Mouse (Mus musculus) MEL (cell line): Measurements from ENCODE around the gene Ncapd3. TPM values are rescaled to one million over a fixed set of nuclear protein-coding genes. Genes with fewer than 3 reads are reported as not detected.

Experiments
- DNase-seq: peaks from one replicate; pipeline ENCODE4 v3.0.0; 2011; ENCODE audit warnings: low read depth, low spot score
- H3K27ac ChIP-seq: 2 replicates; pipeline ENCODE4 v1.5.1; 2012; ENCODE audit warnings: low read depth, mild to moderate bottlenecking, control low read depth, low read length, moderate library complexity; ENCODE audit not compliant: control insufficient read depth
- H3K27me3 ChIP-seq, 2 experiments: fragments of 150-350 bp in 1 of 2; sonication (generic) in 1 of 2; 2 replicates each; pipeline ENCODE4 v1.6.1; 2012; ENCODE audit warnings: low read length in 2 of 2, mild to moderate bottlenecking in 2 of 2, improper control_type of control experiment in 1 of 2, moderate library complexity in 1 of 2; ENCODE audit not compliant: insufficient read depth in 2 of 2, control insufficient read depth in 1 of 2
- H3K36me3 ChIP-seq, 2 experiments: 2 replicates each; pipeline ENCODE4 v1.6.1; 2012 to 2014; ENCODE audit warnings: low read length in 2 of 2, improper control_type of control experiment in 1 of 2, inconsistent platforms in 1 of 2, mild to moderate bottlenecking in 1 of 2; ENCODE audit not compliant: insufficient read depth in 2 of 2, control insufficient read depth in 1 of 2
- H3K4me1 ChIP-seq, 2 experiments: fragments of 150-350 bp in 1 of 2; sonication (generic) in 1 of 2; 2 replicates each; pipeline ENCODE4 v1.6.1; 2012; ENCODE audit warnings: low read length in 2 of 2, improper control_type of control experiment in 1 of 2, mild to moderate bottlenecking in 1 of 2; ENCODE audit not compliant: insufficient read depth in 2 of 2, control insufficient read depth in 1 of 2
- H3K4me3 ChIP-seq, 2 experiments: fragments of 150-350 bp in 1 of 2; sonication (generic) in 1 of 2; 2 replicates each; pipeline ENCODE4 v1.5.1; 2012; ENCODE audit warnings: low read depth in 2 of 2, low read length in 2 of 2, mild to moderate bottlenecking in 2 of 2, moderate library complexity in 2 of 2, control low read depth in 1 of 2, improper control_type of control experiment in 1 of 2; ENCODE audit not compliant: control insufficient read depth in 1 of 2, insufficient read depth in 1 of 2
- H3K79me2 ChIP-seq: 2 replicates; pipeline ENCODE4 v1.6.1; 2012; ENCODE audit warnings: mild to moderate bottlenecking, low read length, moderate library complexity; ENCODE audit not compliant: control insufficient read depth, poor library complexity, insufficient read depth
- H3K9ac ChIP-seq: 2 replicates; pipeline ENCODE4 v1.6.1; 2012; ENCODE audit warnings: low read depth, mild to moderate bottlenecking, control low read depth, low read length, moderate library complexity; ENCODE audit not compliant: control insufficient read depth, poor library complexity, severe bottlenecking
- H3K9me3 ChIP-seq: fragments of 150-350 bp; sonication (generic); replicated peaks from 2 replicates; pipeline ENCODE4 v1.6.1; 2012; ENCODE audit warnings: mild to moderate bottlenecking, low read length, improper control_type of control experiment, moderate library complexity; ENCODE audit not compliant: insufficient read depth
- BHLHE40 ChIP-seq: IDR thresholded peaks from 2 replicates; pipeline ENCODE4 v1.6.1; 2012; ENCODE audit warnings: low read depth, mild to moderate bottlenecking, inconsistent platforms, low read length, improper control_type of control experiment, borderline replicate concordance
- CHD1 ChIP-seq: IDR thresholded peaks from 2 replicates; pipeline ENCODE4 v1.6.1; 2012; ENCODE audit warnings: low read depth, mild to moderate bottlenecking, inconsistent platforms, low read length, improper control_type of control experiment
- CHD2 ChIP-seq: IDR thresholded peaks from 2 replicates; pipeline ENCODE4 v1.6.1; 2011; ENCODE audit warnings: low read length, improper control_type of control experiment
- E2F4 ChIP-seq: IDR thresholded peaks from 2 replicates; pipeline ENCODE4 v1.6.1; 2011; ENCODE audit warnings: low read depth, low read length, improper control_type of control experiment, borderline replicate concordance
- ELF1 ChIP-seq: IDR thresholded peaks from 2 replicates; pipeline ENCODE4 v1.6.1; 2014; ENCODE audit warnings: low read depth, mild to moderate bottlenecking, inconsistent platforms, low read length, improper control_type of control experiment, moderate library complexity
- EP300 ChIP-seq, 2 experiments: IDR thresholded peaks; 2 replicates each; pipeline ENCODE4 v1.6.1; 2011; ENCODE audit warnings: improper control_type of control experiment in 2 of 2, low read length in 2 of 2, low read depth in 1 of 2, mild to moderate bottlenecking in 1 of 2
- ETS1 ChIP-seq: IDR thresholded peaks from 2 replicates; pipeline ENCODE4 v1.6.1; 2012; ENCODE audit warnings: low read depth, mild to moderate bottlenecking, inconsistent platforms, low read length, improper control_type of control experiment, moderate library complexity
- GABPA ChIP-seq: IDR thresholded peaks from 2 replicates; pipeline ENCODE4 v1.6.1; 2012; ENCODE audit warnings: low read depth, mild to moderate bottlenecking, inconsistent platforms, low read length, improper control_type of control experiment, moderate library complexity
- GATA1 ChIP-seq: IDR thresholded peaks from 2 replicates; pipeline ENCODE4 v1.6.1; 2011; ENCODE audit warnings: low read depth, low read length, improper control_type of control experiment
- MAFK ChIP-seq: IDR thresholded peaks from 2 replicates; pipeline ENCODE4 v1.6.1; 2011; ENCODE audit warnings: low read depth, mild to moderate bottlenecking, low read length, improper control_type of control experiment, borderline replicate concordance
- MAX ChIP-seq: IDR thresholded peaks from 2 replicates; pipeline ENCODE4 v1.6.1; 2011; ENCODE audit warnings: low read length, improper control_type of control experiment
- MXI1 ChIP-seq: IDR thresholded peaks from 2 replicates; pipeline ENCODE4 v1.6.1; 2011; ENCODE audit warnings: mild to moderate bottlenecking, low read depth, low read length, improper control_type of control experiment
- MYB ChIP-seq: IDR thresholded peaks from 2 replicates; pipeline ENCODE4 v1.6.1; 2011; ENCODE audit warnings: mild to moderate bottlenecking, low read depth, low read length, improper control_type of control experiment
- MYC ChIP-seq: IDR thresholded peaks from 2 replicates; pipeline ENCODE4 v1.6.1; 2011; ENCODE audit warnings: low read depth, mild to moderate bottlenecking, low read length, improper control_type of control experiment, moderate library complexity
- NRF1 ChIP-seq: IDR thresholded peaks from 2 replicates; pipeline ENCODE4 v1.6.1; 2014; ENCODE audit warnings: low read depth, mild to moderate bottlenecking, inconsistent platforms, low read length, improper control_type of control experiment, moderate library complexity; ENCODE audit not compliant: poor library complexity, insufficient read depth, severe bottlenecking
- POLR2AphosphoS2 ChIP-seq: IDR thresholded peaks from 2 replicates; pipeline ENCODE4 v1.6.1; 2011; ENCODE audit warnings: low read length, improper control_type of control experiment
- POLR2AphosphoS5 ChIP-seq: IDR thresholded peaks from 2 replicates; pipeline ENCODE4 v1.6.1; 2012; ENCODE audit warnings: low read depth, borderline replicate concordance, mild to moderate bottlenecking, inconsistent platforms, low read length, moderate library complexity, mixed read lengths
- RCOR1 ChIP-seq: IDR thresholded peaks from 2 replicates; pipeline ENCODE4 v1.6.1; 2012; ENCODE audit warnings: low read depth, mild to moderate bottlenecking, inconsistent platforms, low read length, improper control_type of control experiment
- SIN3A ChIP-seq: IDR thresholded peaks from 2 replicates; pipeline ENCODE4 v1.6.1; 2012; ENCODE audit warnings: low read length, improper control_type of control experiment, inconsistent platforms
- TCF12 ChIP-seq: IDR thresholded peaks from 2 replicates; pipeline ENCODE4 v1.6.1; 2014; ENCODE audit warnings: low read depth, mild to moderate bottlenecking, inconsistent platforms, low read length, improper control_type of control experiment, moderate library complexity
- UBTF ChIP-seq: IDR thresholded peaks from 2 replicates; pipeline ENCODE4 v1.6.1; 2012; ENCODE audit warnings: low read depth, mild to moderate bottlenecking, inconsistent platforms, low read length, improper control_type of control experiment, moderate library complexity, borderline replicate concordance; ENCODE audit not compliant: insufficient read depth
- USF1 ChIP-seq: IDR thresholded peaks from 2 replicates; pipeline ENCODE4 v1.6.1; 2014; ENCODE audit warnings: low read depth, mild to moderate bottlenecking, inconsistent platforms, low read length, improper control_type of control experiment, moderate library complexity
- ZC3H11A ChIP-seq: IDR thresholded peaks from 2 replicates; pipeline ENCODE4 v1.6.1; 2012; ENCODE audit warnings: low read depth, mild to moderate bottlenecking, inconsistent platforms, low read length, improper control_type of control experiment
- ZMIZ1 ChIP-seq: IDR thresholded peaks from 2 replicates; pipeline ENCODE4 v1.6.1; 2012; ENCODE audit warnings: low read depth, mild to moderate bottlenecking, inconsistent platforms, low read length, improper control_type of control experiment, moderate library complexity
- ZNF384 ChIP-seq: IDR thresholded peaks from 2 replicates; pipeline ENCODE4 v1.6.1; 2012; ENCODE audit warnings: low read depth, mild to moderate bottlenecking, inconsistent platforms, low read length, improper control_type of control experiment
- polyA plus RNA-seq, 2 experiments: library from polyadenylated mRNA; stranded (reverse) in 1 of 2; unstranded in 1 of 2; fragments of >175 nt in 1 of 2; fragments of >200 nt in 1 of 2; gene quantifications; 2 replicates each; pipeline versions ENCODE4 v1.2.1 to v1.2.4; 2012; ENCODE audit warnings: low replicate concordance in 2 of 2, low read depth in 1 of 2; ENCODE audit not compliant: insufficient read length in 2 of 2, insufficient read depth in 1 of 2, missing spikeins in 1 of 2
- total RNA-seq: library from RNA; depleted of rRNA; stranded (reverse); fragments of 300-350 nt; gene quantifications from 2 replicates; pipeline ENCODE4 v1.2.3, GENCODE M21; 2012

The Ncapd3 gene
- total and polyA plus RNA-seq, 3 experiments, result 28.7 to 36.5 TPM; not detected in 1

GRCm38 (mm10) chr9:27029828-27030762, at the start of gene Ncapd3, which contains the start of gene Vps26b (continued):
- TF ChIP-seq ELF1 (0 out of 2 replicates have a peak, but pooled peaks have one; percentile 60), POLR2AphosphoS5 (no peak), NRF1 (peak; percentile 79), MYB (no peak)

- Histone ChIP-seq H3K4me3 (no peak overlapping the region), H3K9ac (no peak overlapping the region), H3K36me3 (peaks cover 6 to 16% of the 10 kb centered on the region in 2 experiments), H3K27ac (no peak overlapping the region), H3K4me1 (peaks cover 7 to 13% of the 10 kb centered on the region in 2 experiments), H3K79me2 (no peaks in the 10 kb centered on the region), H3K9me3 (no peaks in the 10 kb centered on the region), H3K27me3 (no peaks in the 10 kb centered on the region)
- peak; percentile 55; the same call in 1 of the 2 replicates for TF ChIP-seq MYC
- TF ChIP-seq SIN3A, result peak; percentile 25; the same call in 1 of the 2 replicates
- no peak for TF ChIP-seq RCOR1
- 0 out of 2 replicates have a peak, but pooled peaks have one; percentile 55 for TF ChIP-seq MAFK
- peak; percentile 66; the same call in 1 of the 2 replicates for TF ChIP-seq ZNF384
- TF ChIP-seq ETS1, result peak; percentile 77
- no peak for TF ChIP-seq POLR2AphosphoS2
- no peak for TF ChIP-seq MAX
- TF ChIP-seq MXI1, result peak; percentile 47; the same call in 1 of the 2 replicates
- peak; percentile 17 for DNase-seq
Measured at GRCm38 (mm10) chr9:26985090-26985613, 44.8 kb upstream of the Ncapd3 start.

GRCm38 (mm10) chr9:26985668-26986277, 44.2 kb upstream of the Ncapd3 start:
- no peak for TF ChIP-seq CHD2
- no peak for TF ChIP-seq GABPA
- no peak for TF ChIP-seq ZC3H11A
- no peak for TF ChIP-seq CHD1
- no peak for TF ChIP-seq ZNF384
- TF ChIP-seq ZMIZ1, result no peak
- TF ChIP-seq UBTF, result no peak
- no peak for TF ChIP-seq E2F4
- peak; percentile 66; the same call in 1 of the 2 replicates for TF ChIP-seq GATA1
- no peak for TF ChIP-seq USF1
- no peak for TF ChIP-seq BHLHE40
- peak; percentile 47; the same call in 1 of the 2 replicates for TF ChIP-seq TCF12
- TF ChIP-seq EP300 (IDR thresholded peaks at IDR 0.05; ENCODE audit: low read depth in 1 of 2, low read length in 2 of 2), result peak; percentile 45 to 60; a peak in 2 of 4 replicates
- H3K9ac ChIP-seq, result no peak overlapping the region
- H3K36me3 ChIP-seq, result peaks cover 4 to 16% of the 10 kb centered on the region in 2 experiments
- peaks cover 7 to 13% of the 10 kb centered on the region in 2 experiments for H3K4me1 ChIP-seq
- no peaks in the 10 kb centered on the region for H3K27me3 ChIP-seq
- DNase-seq, result peak; percentile 16
- H3K27ac ChIP-seq, result no peak overlapping the region
- no peaks in the 10 kb centered on the region for H3K9me3 ChIP-seq
- H3K4me3 ChIP-seq, result no peak overlapping the region
- no peaks in the 10 kb centered on the region for H3K79me2 ChIP-seq
